16 mouse cellular contexts compared by ENCODE assay signal in the genomic region with DNA sequence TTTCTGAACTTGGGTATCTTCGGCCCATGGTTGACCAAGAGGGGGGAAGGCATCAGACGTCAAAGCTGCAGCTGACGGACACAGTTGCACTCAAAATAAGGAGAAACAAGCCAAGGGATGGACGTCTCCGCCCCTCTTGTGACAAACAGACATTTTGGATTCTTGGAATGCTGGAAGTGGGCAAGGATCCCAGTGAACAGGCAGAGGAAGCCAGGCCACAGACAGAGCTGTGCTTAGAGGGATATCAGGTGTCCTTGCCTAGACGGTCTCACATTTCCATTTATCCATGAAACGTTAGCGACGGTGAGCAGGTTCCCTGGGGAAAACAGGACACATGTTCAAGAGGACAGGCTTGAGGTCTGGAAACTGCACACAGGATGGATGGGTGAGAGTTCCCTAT.
DNase-seq lines count a peak whose midpoint lies in the region; ATAC-seq lines count a peak whose summit lies in the region.
"Had no signal": no experiment of that assay in that cellular context is flagged by ENCODE, and none has a peak within 500 bp of the region (broad histone marks: within the 10 kb centered on the region; RNA-seq: fewer than 3 reads in every experiment).

No protein-coding gene starts in this region.

- no peak overlapping the region for H3K9ac ChIP-seq in embryonic facial prominence, embryonic 14.5 days (ENCODE audit: low read depth, low read length)
- H3K9ac ChIP-seq: hindbrain, embryonic 12.5 days; limb, embryonic 12.5 days; midbrain, embryonic 12.5 days had no signal

- 0 out of 2 replicates have a peak overlapping the region, but pooled peaks have one; percentile 10 for H3K4me2 ChIP-seq in embryonic facial prominence, embryonic 14.5 days (ENCODE audit: low read depth, low read length)
- H3K4me2 ChIP-seq: hindbrain, embryonic 12.5 days; limb, embryonic 12.5 days; midbrain, embryonic 12.5 days had no signal

- H3K4me1 ChIP-seq in embryonic facial prominence, embryonic 14.5 days (ENCODE audit: control insufficient read depth, insufficient read depth, low read length): peaks cover 25% of the 10 kb centered on the region

- peak; percentile 68; the same call in 1 of the 2 replicates for ATAC-seq in embryonic facial prominence, embryonic 14.5 days (ENCODE audit: low read depth)
- no peak for ATAC-seq in erythroblast, adult 5-6 weeks (replicated peaks; ENCODE audit: low FRiP score, poor library complexity, severe bottlenecking)
- ATAC-seq: intestine, embryonic 16.5 days had no signal

- no peaks in the 10 kb centered on the region for H3K27me3 ChIP-seq in embryonic facial prominence, embryonic 14.5 days (replicated peaks; ENCODE audit: control insufficient read depth, insufficient read depth, low read length)
- H3K27me3 ChIP-seq: CH12.LX; hindbrain, embryonic 12.5 days; limb, embryonic 12.5 days; midbrain, embryonic 12.5 days had no signal

- DNase-seq in heart, postnatal 14 days: peak; percentile 8 to 18
- no peak for DNase-seq in heart, adult 8-10 months (ENCODE audit: low spot score)
- peak; percentile 36 for DNase-seq in embryo, embryonic 11 days
- DNase-seq in embryonic facial prominence, embryonic 14.5 days (ENCODE audit: low spot score): peak; percentile 79
- peak; percentile 44 for DNase-seq in lung, postnatal 36 days
- DNase-seq in frontal cortex, adult 2 months (ENCODE audit: extremely low spot score in 1 of 2, low spot score in 1 of 2): no peak
- DNase-seq: cerebellum, adult 8-10 months; kidney, postnatal 25 days; right cerebral cortex, postnatal 25 days; thymus, adult 18-20 months had no signal

- H3K36me3 ChIP-seq in embryonic facial prominence, embryonic 14.5 days (ENCODE audit: control insufficient read depth, insufficient read depth, low read length): no peaks in the 10 kb centered on the region
- H3K36me3 ChIP-seq: hindbrain, embryonic 12.5 days; limb, embryonic 12.5 days; midbrain, embryonic 12.5 days had no signal

- H3K27ac ChIP-seq in embryonic facial prominence, embryonic 14.5 days (replicated peaks; ENCODE audit: low read depth, low read length): no peak overlapping the region
- H3K27ac ChIP-seq: hindbrain, embryonic 12.5 days; limb, embryonic 12.5 days; midbrain, embryonic 12.5 days had no signal

- no peak overlapping the region for H3K4me3 ChIP-seq in embryonic facial prominence, embryonic 14.5 days (ENCODE audit: low read depth, low read length)
- H3K4me3 ChIP-seq: hindbrain, embryonic 12.5 days; limb, embryonic 12.5 days; midbrain, embryonic 12.5 days had no signal

- WGBS in embryonic facial prominence, embryonic 14.5 days: 36% methylated on average over 9 of the region's 9 CpGs

- intact Hi-C loops in heart, postnatal 14 days (cut with DNase I): no loop called here

- H3K9me3 ChIP-seq in embryonic facial prominence, embryonic 14.5 days (ENCODE audit: control insufficient read depth, low read length): no peaks in the 10 kb centered on the region
- H3K9me3 ChIP-seq: hindbrain, embryonic 12.5 days; limb, embryonic 12.5 days; midbrain, embryonic 12.5 days had no signal

Comparison
In these comparisons a context has a peak if more than half of its experiments do, and no peak if none do; other contexts are left out.
1. DNase-seq: peak in heart, postnatal 14 days (2 of 2), embryo, embryonic 11 days (single experiment), embryonic facial prominence, embryonic 14.5 days (single experiment) and lung, postnatal 36 days (single experiment); none in heart, adult 8-10 months (single experiment) and frontal cortex, adult 2 months (0 of 2).